Mouse (Mus musculus): Measurements from ENCODE around the gene Edn2.
A peak's percentile ranks its signal among the peaks of the same experiment; 100 is the strongest.

Edn2 gene

DNA sequence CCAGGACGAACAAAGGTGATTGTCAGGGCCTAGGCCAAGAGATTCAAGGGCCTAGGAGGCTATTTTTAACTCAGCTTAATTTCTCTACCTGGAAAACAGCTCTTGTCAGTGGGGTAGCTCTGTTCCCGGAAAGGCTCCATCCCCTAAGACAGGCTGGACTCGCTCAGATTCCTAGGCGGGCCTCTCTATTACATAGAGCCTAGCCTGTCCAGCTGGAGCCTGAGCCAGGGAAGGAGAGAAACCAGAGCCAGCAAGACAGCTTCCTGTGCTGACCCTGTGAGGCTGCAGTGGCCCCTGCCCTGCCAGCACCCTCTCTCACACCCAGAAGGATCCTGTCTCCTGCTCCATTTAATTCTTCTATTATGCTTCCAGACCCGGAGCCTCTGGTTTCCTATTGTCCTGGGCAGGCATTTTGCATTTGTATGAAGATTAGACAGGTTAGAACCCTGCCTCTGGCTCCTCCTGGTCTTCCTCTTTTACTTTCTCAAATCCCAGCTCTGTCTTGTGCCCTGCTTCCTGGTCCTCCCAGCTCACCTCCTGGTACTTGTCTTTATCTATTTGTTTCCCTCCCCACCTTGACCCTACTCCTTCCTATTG lies 2.2 kb upstream of the Edn2 start:
- DNase-seq (ENCODE audit: low spot score), result no peak

DNA sequence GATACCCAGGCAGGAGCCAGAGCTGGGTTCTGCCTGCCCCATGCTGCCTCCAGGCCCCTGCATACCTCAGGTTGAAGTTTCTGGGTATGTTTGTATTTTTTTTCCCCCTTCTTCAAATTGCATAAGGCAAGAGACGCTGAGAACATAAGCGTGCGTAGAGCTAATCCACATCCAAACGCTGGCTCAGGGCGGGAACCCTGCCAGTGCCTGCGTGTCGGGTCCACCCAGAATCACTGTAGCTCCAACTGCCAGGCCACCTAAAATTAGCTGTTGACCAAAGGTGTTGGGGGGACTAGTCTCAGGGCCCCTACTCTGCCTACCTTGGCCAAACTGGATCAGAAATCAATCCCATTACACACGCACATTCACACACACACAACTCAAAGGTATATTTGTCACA lies 1.6 kb downstream of the Edn2 start:
- DNase-seq (ENCODE audit: low spot score), result no peak

DNA sequence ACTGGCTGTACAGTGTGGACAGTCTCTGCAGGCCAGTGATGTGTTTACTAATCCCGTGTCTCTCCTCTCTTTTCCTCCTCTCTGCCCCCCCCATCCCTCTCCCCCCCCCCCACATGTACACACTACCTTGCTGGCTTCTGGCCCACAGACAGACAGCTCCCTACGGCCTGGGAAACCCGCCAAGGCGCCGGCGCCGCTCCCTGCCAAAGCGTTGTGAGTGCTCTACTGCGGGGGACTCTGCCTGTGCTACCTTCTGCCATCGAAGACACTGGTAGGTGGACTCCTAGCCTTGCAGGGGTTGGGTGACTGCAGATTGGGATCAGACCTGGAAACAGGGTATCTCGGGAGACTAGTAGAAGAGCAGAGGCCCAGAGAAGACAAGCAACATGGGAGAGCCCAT lies 2.2 kb downstream of the Edn2 start:
- peak; percentile 38 for DNase-seq (ENCODE audit: low spot score)

DNA sequence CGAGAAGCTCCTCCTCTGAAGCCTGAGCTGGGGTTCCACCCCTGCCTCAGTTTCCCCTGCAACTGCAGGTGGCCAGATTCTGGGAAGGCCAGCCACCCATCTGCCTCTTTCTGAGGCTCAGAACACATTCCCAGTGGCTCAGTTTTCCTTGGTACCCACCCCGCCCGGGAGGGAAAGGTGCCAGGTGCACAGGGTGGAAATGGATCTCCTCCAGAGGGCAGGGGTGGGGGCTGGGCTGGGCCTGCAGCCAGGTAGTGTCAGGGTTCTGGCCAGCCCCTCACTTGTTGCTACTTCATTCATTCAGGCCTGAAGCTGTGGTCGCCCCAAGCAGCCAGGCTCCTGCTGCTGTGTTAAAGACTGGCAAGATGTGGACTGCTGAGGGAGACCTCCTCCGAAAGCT lies 3.3 kb downstream of the Edn2 start:
- DNase-seq (ENCODE audit: low spot score), result no peak

DNA sequence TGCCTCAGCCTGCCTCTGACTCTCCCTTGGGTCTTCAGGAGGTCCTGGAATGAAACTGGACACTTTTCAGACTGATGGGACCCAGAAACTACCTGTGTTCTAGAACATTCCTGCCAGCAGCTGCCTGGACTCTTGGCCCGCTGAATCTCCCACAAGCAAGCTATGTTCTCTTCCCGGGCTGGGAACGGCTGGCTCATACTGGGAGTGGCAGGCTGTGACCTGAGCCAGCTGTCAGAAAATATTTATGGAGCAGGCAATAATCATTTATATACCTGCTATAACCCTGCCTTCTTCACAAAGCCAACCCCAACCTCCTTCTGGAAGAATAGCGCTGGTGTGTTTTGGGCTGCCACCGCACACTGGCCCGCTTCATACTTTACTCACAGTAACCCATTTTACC lies 6.8 kb downstream of the Edn2 start:
- DNase-seq (ENCODE audit: low spot score), result no peak

DNA sequence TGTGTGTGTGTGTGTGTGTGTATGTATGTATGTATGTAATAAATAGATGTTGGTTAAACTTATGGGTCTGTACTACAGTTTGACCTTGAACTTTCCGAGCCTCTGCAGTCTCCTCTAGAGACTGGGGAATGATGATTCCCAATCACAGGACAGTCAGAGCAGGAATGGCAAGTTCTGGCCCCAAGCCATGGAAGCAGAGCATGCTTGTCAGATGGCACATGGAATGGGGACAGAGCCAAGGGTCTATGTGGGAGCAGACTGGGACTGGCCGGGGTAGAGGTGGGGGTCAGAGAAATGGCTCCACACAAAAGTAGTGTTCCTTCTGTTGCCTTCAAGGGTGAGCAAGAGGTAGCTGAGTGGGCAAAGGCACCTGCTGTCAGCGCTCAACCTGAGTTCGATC lies 7.3 kb downstream of the Edn2 start:
- DNase-seq (ENCODE audit: low spot score), result no peak

DNA sequence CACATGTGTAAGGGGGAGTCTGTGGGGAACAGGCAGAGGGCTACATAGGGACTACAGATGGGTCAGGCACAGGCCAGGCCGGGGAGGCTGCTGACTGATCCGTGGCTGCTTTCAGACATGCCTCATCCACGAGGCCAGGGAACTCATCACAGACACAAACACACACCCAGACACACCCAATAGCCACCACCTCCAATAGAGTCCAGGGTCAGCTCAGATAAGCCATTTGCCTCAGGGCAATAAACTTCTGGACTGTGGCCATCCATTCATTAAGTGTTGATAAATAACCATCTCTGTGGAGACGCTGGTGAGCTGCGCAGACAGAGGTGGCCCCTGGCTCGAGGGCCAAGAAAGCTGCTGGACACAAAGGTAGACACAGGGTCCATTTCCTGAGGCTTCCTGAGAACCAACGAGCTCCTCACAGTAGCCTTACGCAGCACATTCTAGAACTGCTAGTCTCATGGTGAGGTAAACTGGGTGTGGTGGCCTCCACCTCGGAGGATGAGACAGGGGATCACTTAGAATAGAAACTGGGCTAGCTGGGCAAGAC lies 9.5 kb downstream of the Edn2 start:
- no peak for DNase-seq (ENCODE audit: low spot score)

DNA sequence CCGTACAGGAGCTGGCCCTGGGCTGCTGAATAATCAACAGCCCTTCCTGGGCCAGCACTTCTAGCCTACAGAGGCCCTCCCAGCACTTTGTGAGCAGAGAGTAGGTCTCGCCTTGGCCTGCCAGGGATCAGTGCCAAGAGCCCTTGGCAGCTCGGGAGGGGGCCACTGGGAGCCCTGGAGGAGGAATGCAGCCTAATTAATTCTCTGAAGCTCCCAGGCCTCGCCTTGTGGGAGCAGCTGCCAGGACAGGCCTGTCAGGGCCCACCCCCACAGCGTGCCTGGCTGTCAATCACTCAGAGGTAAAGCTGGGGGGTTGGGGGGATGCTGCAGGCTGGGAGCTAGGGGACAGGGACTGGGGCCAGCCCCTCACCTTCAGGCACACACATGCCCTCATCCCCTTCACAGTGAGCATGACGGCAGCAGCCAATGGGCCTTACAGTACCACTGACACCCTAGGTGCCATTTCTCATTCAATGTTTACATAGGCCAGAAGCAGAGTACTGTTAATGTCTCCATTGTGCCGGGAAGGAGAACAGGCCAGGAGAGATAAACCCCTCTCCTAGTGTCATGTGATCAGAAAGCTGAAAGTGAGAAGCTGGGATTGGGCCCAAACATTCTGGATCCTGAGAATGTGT lies 11.2 kb downstream of the Edn2 start:
- DNase-seq (ENCODE audit: low spot score), result no peak

DNA sequence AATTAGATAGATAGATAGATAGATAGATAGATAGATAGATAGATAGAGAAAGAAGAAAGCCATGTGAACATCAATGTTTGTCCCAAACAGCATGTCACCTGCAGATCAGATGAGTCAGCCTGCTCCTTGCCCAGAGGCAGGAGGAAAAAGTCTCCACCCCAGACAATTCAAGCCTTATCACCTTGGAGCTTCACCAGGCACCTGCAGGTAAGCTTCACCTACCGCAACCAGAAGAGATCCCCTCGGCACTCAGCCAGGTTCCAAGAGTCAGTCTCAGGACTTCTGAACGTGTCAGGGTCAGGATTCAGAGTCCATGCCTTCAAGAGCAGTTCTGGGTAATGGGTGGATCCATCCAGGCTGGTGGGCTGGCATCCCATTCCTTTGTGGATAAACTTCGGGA lies 18.1 kb downstream of the Edn2 start:
- DNase-seq (ENCODE audit: low spot score), result no peak

DNA sequence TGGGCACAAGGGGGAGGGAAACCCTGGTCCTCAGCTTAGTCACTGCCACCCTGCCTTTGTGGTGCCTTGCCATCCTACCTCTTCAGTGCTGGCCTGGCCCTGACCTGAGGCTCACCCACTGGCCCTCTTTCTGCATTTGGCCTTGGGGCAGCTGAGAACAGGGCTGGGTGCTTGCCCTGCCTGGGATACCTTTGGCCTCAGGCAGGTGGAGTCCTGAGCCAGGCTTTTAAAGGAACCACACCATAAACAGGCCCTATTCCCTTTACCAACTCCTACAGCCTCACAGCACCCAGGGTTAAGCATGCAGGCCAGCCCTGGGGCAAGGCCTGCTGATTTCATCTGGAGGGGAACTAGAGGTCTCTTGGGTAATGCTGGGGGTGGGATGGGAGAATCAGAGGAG lies 19.5 kb downstream of the Edn2 start:
- no peak for DNase-seq (ENCODE audit: low spot score)

DNA sequence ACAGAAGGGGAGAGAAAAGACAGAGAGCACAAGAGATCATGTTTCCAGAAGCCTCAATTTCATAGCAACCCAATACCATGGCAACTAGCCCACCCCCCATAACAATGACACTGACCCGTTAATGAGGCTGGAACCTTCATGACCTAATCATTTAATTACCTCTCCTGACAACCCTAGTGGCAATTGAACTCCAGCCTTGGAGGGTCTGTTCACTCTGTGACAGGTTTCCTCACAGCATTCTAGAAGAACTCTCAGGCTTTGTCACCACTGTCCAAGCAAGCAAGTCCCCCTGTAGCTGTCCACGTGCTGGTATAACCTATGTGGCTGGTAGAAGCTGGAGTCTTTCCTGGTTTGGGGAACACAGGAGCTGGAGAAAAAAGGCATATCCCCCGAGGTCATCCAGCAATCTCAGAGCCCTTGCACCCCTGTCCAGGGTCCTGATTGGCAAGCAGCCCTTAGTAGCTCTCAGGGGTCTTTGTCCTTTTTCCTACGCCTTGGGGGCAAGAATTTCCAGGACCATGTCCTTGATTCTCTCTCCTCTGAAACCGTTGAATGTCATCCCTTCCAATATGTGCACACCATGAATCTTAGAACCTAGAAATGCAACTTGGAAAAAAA lies 23.5 kb downstream of the Edn2 start:
- no peak for DNase-seq (ENCODE audit: low spot score)

DNA sequence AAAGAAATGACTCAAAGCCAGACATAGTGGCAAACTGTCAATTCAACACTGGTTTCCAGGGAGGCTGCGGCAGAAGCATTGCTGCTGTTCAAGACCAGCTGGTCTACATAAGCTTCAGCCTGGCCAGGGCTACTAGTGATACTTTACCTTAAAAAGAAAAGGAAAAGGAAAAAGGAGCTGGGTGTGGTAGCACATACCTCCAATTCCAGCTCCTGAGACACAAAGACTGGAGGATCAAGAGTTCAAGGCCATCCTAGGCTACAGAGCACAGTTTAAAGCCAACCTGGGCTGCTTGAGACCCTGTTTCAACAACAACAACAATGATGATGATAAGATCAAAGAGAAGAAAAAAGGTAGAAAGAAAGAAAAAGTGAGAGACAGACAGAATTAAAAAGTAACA lies 25.4 kb downstream of the Edn2 start:
- no peak for DNase-seq (ENCODE audit: low spot score)

DNA sequence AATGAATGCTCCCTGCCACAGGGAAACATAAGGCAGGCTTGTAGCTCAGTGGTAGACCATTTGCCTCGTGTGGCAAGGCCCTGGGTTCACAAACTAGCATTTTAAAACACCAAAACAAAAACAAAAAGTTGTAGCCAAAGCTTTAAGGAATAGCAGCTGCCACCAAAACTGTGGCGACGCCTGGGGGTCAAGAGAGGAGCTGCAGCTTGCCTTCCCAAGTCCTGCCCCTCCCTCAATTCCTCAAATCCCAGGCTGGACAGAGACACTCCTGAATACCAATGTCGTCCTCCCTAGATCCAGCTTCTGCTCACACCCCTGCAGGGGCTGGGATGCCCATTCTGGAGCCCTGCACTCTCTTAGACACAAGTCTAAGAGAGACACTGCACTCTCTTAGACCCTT lies 25.9 kb downstream of the Edn2 start:
- no peak for DNase-seq (ENCODE audit: low spot score)

DNA sequence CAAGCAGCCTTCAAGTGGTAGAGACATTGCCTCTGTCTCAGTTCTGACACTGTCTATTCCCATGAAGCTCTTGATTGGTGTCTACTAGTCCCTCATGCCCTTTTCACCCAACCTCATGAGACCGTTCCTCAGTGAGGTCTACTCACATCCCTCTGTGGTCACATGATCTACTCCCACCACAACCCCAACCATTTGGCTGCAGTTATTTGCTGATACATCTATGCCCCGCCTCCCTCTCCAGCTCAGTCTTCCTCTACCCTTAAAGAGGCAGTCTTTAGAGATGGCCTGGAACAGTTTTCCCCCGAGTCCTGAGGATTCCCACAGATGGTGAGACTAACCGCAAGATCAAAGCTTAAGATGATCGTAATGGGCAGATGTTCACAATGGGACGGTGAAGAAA lies 27.2 kb downstream of the Edn2 start:
- DNase-seq (ENCODE audit: low spot score), result no peak

DNA sequence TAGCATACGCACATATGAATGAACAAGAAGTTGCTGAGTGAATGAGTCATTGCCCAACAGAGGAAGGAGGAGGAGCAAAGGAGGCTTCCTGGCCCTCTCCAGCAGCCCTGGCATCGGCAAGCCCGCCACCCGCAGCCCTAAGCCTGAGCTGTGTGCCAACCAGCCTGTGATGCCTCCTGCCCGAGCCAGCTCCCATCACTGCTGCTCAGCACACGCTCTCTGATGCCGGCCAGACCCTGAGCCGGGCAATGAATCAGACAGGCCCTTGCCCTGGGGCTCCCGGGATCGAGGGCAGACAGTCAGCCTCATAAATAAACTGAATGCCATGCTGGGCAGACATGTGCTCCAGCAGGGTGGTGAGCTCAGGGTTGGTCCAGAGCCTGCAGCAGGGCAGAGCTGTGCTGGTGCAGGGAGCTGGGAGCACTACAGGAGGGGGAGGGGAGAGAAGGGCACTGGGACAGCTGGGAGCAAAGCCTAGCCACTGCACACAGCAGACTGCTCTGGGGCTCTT lies 27.7 kb downstream of the Edn2 start:
- DNase-seq (ENCODE audit: low spot score), result no peak

DNA sequence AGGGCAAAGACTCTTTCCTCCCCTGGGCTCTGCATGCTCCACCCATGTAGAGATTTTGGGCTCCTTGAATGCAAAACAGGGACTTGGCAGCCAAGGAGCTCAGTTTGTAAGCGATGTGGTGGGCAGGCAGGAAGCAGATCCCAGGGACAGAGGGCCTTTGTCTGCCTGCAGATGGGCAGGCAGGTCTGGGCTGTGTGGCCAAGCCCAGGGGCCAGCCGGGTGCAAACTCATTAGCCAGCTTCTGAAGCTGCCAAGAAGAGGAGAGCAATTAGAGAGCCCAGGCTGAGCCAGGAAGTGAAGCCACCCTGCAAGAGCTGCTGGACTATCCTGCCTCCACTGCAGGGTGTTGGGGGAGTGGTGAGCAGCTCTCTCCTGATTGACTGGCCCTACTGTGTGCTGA lies 28.9 kb downstream of the Edn2 start:
- no peak for DNase-seq (ENCODE audit: low spot score)

DNA sequence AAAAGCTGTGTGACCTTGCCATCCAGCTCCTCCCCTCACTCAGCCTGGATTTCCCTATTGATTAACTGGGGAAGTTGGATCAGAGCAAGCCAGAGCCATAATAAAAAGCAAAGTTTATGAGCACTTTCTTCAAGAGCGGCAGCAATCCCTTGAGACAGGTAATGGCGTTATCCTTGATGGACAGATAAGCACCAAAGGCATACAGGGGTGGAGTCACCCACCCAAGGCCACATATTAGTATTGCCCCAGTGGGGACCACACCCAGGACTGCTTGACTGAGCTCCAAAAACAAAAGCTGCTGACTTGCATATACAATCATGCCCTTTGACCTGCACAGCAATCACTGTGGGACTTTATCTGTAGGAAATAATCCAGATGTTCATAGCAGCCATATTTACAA lies 31.0 kb downstream of the Edn2 start:
- DNase-seq (ENCODE audit: low spot score), result no peak

DNA sequence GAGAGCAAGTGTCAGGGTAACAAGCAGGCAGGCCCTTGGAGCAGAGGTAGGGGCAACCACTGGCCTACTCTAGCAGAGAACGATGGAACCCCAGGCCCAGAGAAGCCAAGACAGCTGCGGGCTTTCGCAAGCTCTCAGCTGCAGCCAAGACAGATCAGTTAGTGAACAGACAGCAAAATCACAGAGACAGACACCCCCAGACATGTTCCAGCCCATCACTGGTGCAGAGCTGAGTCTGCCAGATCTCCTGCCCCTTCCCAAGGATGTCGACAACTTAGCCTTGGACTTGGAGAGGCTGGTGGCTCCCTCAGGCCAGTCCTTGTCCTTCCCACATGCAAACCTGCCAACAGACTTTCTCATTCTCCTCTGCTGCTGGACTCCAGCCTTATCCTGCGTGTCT lies 33.0 kb downstream of the Edn2 start:
- DNase-seq (ENCODE audit: low spot score), result no peak

DNA sequence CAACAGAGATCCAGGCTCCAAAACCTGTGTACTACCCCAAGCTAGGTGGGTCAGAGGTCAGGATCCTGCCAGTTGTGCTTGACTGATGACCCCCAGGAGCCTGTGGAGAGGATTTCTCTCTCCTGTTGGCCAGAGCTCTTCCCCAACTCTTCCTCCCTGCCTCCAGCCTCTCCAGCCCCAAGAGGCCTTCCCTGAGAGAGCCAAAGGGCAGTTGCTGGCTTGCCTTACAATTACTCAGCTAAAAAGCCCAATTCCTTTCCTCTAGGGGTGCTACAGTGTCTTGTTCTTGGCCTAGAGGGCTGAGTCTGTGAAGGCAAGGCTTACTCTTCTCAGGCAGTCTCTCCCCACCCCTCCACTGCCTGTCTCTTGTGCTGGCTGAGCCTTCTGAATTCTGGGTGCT lies 34.0 kb downstream of the Edn2 start:
- no peak for DNase-seq (ENCODE audit: low spot score)

DNA sequence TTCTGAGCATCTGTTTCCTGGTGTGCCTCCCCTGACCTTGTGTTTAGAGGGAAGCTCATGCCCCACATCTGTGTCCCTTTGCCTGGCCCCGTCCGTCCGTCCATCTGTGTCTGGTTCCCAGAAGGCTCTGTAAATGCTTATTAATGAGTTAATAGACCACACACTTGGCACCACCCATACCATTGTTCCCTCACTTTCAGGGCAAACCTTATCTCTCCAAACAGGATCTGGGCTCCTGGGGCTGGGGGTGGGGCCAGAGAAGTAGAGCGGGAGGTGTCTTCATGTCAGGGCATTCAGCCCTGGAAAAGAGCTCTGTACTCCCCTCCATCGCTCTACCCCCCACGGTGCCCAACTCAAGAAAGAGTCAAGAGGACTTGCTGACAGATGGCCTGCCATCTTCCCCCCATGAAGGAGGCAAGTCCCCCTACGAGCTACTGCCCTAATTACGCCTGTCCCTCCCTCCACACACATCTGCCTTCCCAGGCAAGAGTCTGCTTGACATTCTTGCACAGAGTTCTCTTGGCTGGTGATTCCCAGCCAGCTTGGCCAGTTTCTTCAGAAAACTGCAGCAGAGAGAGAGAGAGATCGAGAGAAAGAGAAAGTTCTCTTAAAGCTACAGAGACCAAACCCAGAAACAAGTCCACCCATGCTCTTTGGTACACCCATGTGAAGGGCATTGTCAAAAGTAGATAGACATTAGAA lies 38.3 kb downstream of the Edn2 start:
- no peak for DNase-seq (ENCODE audit: low spot score)

DNA sequence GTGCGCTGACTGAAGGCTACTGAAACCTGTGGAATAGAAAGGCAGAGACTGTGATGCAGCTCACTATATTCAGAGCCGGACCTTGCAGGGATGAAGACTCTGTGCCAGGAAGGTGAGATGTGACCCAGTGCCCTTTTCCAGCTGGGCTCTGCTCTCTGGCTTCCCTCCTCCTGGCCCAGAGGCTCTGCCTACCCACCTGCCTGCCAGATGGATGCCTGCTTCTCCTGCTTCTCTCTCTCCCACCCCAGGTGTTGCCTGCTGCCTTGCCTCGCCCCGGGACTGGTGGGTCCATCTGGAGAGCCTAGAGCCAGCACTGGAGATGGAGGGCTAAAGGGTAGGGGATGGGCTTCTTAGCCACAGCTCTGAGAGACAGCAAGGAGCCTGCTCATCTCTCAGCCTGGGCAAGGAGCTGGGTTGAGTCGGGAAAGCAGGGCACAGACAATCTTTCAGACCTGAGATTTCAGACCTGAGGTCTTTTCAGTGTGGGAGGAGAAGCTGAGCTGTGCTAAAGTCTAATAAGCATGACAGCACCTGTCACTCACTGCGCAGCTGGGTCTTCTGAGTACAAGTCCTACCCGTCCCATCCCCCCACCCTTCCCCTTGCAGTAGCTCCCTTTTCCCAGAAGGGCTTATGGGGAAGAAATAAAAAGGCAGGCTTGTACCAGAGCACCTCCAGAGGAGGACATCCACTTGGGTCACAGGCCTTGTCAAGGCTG lies 39.7 kb downstream of the Edn2 start:
- DNase-seq (ENCODE audit: low spot score), result no peak

DNA sequence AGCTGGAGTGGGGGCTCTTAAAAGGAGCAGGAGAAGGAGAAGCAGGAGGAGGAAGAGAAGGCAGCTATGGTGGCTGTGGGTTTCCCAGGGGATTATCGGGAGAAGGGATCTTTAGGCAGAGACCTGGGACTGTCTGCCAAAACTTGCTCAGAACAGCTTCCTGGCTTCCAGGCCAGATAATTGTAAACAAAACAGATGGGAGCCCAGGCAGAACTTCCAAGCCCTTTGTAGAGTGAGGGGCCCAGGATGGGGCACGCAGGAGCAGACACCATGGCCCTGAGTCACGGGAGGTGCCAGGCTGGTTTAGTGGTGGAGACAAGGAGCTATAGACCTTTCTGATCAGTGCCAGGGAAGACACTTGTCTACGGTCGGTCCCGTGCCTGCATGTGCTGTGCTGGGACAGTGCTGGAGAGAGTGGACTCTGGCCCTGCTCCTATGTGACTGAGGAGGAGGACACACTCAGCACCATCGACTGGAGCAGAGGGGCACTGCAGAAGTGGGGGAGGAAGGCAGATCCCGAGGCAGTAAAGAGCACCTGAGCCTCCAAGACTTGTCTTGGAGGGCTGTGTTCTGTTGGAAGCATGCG lies 43.4 kb downstream of the Edn2 start:
- no peak for DNase-seq (ENCODE audit: low spot score)
